Mouse (Mus musculus) stomach, embryonic 15.5 days (tissue): Measurements from ENCODE around the gene Herc6. TPM values are rescaled to one million over a fixed set of nuclear protein-coding genes. Genes with fewer than 3 reads are reported as not detected.

Experiments used
- ATAC-seq: fragments of 200-750 bp; cut with Nextera tagmentation; 2 replicates; pipeline ENCODE4 v1.8.0; 2017; ENCODE audit warnings: low read depth, moderate number of reproducible peaks, moderate TSS enrichment; ENCODE audit not compliant: insufficient read depth, low FRiP score
- H3K27ac ChIP-seq: fragments of 300-500 bp; sonication (generic); 2 replicates; pipeline ENCODE4 v1.5.1; 2015; ENCODE audit warnings: mild to moderate bottlenecking, inconsistent platforms
- H3K27me3 ChIP-seq: fragments of 300-500 bp; sonication (generic); replicated peaks from 2 replicates; pipeline ENCODE4 v1.6.1; 2015; ENCODE audit warnings: inconsistent platforms
- H3K36me3 ChIP-seq: fragments of 300-500 bp; sonication (generic); 2 replicates; pipeline ENCODE4 v1.6.1; 2015; ENCODE audit warnings: inconsistent platforms
- H3K4me1 ChIP-seq: fragments of 300-500 bp; sonication (generic); 2 replicates; pipeline ENCODE4 v1.6.1; 2015; ENCODE audit warnings: inconsistent platforms
- H3K4me2 ChIP-seq: fragments of 300-500 bp; sonication (generic); 2 replicates; pipeline ENCODE4 v1.6.1; 2015; ENCODE audit warnings: mild to moderate bottlenecking, inconsistent platforms
- H3K4me3 ChIP-seq: fragments of 300-500 bp; sonication (generic); replicated peaks from 2 replicates; pipeline ENCODE4 v1.5.1; 2015; ENCODE audit warnings: inconsistent platforms
- H3K9ac ChIP-seq: fragments of 300-500 bp; sonication (generic); 2 replicates; pipeline ENCODE4 v1.6.1; 2015; ENCODE audit warnings: inconsistent platforms
- H3K9me3 ChIP-seq: fragments of 300-500 bp; sonication (generic); 2 replicates; pipeline ENCODE4 v1.6.1; 2016; ENCODE audit warnings: inconsistent platforms
- WGBS: fragments of 180-500 bp; shearing (Covaris S2); methylation state at CpG from one replicate; pipeline ENCODE4 v1.1.7; 2015; 5-methylcytosine and 5-hydroxymethylcytosine counted together
- polyA plus RNA-seq: library from polyadenylated mRNA; unstranded; fragments of >200 nt; fragmentation: Nextera tagmentation; extraction: Ambion mirVana; gene quantifications from 2 replicates; pipeline ENCODE4 v1.2.1, GENCODE M21; 2015

Gene Herc6
- polyA plus RNA-seq, 1 experiment from 2014 or later = 3.5 TPM

DNA sequence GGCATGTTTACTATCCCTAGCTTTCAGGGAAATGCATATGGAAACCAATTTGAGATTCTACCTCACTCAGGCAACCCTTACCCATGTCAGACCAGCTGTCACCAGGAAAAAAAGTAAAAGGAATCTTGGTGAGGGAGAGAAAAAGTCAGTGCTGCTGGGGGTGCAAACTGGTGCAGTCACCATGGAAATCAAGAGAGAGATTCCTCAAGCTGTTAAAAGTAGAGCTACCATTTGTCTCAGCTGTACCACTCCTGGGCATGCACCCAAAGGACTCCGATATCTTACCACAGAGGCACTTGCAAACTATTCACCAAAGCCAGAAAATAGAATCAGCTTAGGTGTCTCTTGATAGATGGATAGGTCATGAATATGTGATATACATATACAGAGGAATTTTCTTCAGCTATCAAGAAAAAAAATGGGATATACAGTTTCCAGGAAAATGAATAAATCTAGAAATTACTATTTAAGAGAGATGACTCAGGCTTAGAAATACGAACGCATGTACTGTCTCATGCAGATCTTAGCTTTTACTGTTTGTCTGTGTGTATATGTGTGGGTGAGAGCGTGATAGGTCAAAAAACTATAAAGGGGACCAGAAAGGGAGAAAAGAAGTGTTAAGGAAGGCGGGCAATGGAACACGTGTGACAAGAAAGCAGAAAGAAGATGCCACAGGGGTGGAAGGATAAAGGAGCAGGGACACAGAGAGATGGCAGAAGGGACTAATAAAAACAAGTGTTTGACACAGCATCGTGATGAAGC is 24.9 kb downstream of the Herc6 start:
- H3K27me3 ChIP-seq = no peaks in the 10 kb centered on the region
- H3K4me2 ChIP-seq = no peak overlapping the region
- ATAC-seq = no peak
- 86% methylated on average over 7 of the region's 7 CpGs for WGBS
- no peaks in the 10 kb centered on the region for H3K4me1 ChIP-seq
- H3K9me3 ChIP-seq = no peaks in the 10 kb centered on the region
- H3K36me3 ChIP-seq = no peaks in the 10 kb centered on the region
- H3K4me3 ChIP-seq = no peak overlapping the region
- no peak overlapping the region for H3K27ac ChIP-seq
- H3K9ac ChIP-seq = no peak overlapping the region

DNA sequence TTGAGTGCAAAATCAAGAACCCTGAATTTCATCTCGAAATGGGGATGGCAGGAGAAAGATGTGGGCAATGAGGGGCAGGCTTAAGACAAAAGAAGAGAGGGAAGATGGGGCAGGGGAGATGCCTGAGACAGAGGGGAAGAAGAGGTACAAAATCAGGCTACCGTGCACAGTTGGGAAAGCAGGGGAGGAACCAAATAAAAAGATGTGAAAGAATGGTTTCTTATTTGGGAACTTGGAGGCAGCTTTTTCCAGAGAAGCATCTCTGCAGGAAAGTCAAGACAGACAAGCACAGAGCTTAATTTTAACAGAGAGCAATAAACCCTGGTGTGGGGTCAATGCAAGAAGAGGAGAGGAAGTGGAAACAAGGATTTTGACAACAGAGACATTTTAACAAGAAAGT is 27.2 kb downstream of the Herc6 start:
- Histone ChIP-seq H3K9ac (no peak overlapping the region), H3K4me3 (no peak overlapping the region), H3K4me1 (no peaks in the 10 kb centered on the region), H3K4me2 (no peak overlapping the region), H3K27me3 (no peaks in the 10 kb centered on the region), H3K27ac (no peak overlapping the region), H3K36me3 (no peaks in the 10 kb centered on the region), H3K9me3 (no peaks in the 10 kb centered on the region)
- no peak for ATAC-seq
- 75% methylated on average over 2 of the region's 2 CpGs for WGBS

DNA sequence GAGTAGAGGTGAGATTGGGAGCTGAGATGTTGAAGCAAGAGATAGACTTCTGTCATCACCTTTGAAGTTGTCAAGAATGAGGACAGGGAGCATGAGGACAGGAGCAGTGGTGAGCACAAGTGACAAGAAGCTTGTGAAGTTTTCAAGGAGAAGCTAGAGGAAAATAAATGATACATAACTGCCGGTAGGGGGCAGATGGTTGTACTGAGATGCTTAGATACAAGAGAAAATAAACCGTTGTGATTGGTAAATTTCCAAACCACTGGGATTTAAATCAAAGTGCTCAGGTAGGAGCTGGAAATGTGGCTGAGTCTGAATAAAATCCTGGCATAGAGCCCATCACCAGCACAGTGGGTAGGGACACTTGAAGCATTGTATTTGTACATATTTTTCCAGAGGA is 28.8 kb downstream of the Herc6 start:
- no peak for ATAC-seq
- Histone ChIP-seq H3K4me3 (no peak overlapping the region), H3K27ac (no peak overlapping the region), H3K27me3 (no peaks in the 10 kb centered on the region), H3K4me1 (no peaks in the 10 kb centered on the region), H3K4me2 (no peak overlapping the region), H3K9ac (no peak overlapping the region), H3K9me3 (no peaks in the 10 kb centered on the region), H3K36me3 (no peaks in the 10 kb centered on the region)
- WGBS = 55% methylated on average over 2 of the region's 2 CpGs

DNA sequence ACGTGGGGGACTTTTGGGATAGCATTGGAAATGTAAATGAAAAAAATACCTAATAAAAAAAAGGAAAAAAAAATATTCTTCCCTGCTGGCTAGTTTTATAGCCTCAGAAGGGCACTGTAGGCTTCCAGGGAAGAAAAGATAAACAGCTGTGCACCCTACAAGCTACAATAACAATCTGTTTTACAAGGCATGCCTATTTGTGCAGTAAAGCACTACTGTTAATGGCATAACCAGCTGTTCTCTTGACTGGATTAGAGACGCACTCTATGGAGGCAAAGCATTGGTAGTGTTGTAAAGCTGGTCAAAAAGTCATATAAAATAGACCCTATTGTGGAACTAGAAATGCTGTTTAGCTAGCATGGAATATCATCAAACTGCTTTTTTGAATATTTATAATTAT is 35.0 kb downstream of the Herc6 start:
- Histone ChIP-seq H3K27me3 (no peaks in the 10 kb centered on the region), H3K4me1 (no peaks in the 10 kb centered on the region), H3K9ac (no peak overlapping the region), H3K9me3 (no peaks in the 10 kb centered on the region), H3K4me3 (no peak overlapping the region), H3K4me2 (no peak overlapping the region), H3K36me3 (no peaks in the 10 kb centered on the region), H3K27ac (no peak overlapping the region)
- 71% methylated on average over 2 of the region's 2 CpGs for WGBS
- no peak for ATAC-seq

DNA sequence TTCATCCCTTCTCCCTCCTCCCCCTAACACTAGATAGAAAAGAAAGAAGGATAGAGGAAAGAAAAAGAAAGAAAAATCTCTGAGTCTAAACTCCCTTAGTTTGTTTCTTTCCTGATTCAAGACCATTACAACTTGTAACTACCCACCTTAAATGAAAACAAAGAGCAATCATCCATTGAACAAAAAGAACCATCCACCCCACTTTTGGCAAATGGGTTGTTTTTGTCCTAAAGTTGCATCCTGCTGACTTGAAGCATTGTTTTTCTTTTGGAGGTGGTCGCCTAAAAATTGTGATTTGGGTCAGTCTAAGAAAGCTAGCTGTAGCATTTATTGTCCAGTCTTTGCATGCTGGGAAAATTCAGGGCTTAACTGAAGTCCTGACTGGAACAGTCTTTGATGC is 58.7 kb downstream of the Herc6 start:
- Histone ChIP-seq H3K4me3 (no peak overlapping the region), H3K4me1 (no peaks in the 10 kb centered on the region), H3K9me3 (no peaks in the 10 kb centered on the region), H3K36me3 (no peaks in the 10 kb centered on the region), H3K4me2 (no peak overlapping the region), H3K9ac (no peak overlapping the region), H3K27me3 (no peaks in the 10 kb centered on the region), H3K27ac (no peak overlapping the region)
- no peak for ATAC-seq
- whole genome bisulfite sequencing = 73% methylated on average over 1 of the region's 1 CpGs

DNA sequence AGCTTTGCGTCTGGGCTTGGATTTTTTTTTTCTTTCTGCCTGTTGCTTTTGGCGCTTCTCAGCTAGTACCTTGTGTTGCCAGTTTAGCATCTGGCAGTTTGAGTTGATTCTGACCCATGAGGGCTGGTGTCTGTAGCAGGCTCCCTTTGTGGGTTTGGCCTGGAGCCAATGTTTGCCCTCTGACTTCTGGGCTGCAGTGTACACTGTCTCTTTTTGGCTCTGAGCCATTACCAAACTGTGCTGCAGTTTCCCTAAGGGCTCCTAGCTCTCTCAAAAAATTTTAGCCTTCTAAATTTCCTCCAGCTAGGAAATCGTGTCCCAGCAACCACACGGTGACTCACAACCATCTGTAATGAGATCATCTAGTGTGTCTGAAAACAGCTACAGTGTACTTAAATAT is 61.0 kb downstream of the Herc6 start:
- Histone ChIP-seq H3K4me2 (no peak overlapping the region), H3K9ac (no peak overlapping the region), H3K4me3 (no peak overlapping the region), H3K9me3 (no peaks in the 10 kb centered on the region), H3K36me3 (no peaks in the 10 kb centered on the region), H3K4me1 (no peaks in the 10 kb centered on the region), H3K27ac (no peak overlapping the region), H3K27me3 (no peaks in the 10 kb centered on the region)
- WGBS = 18% methylated on average over 4 of the region's 4 CpGs
- ATAC-seq = peak; percentile 88

DNA sequence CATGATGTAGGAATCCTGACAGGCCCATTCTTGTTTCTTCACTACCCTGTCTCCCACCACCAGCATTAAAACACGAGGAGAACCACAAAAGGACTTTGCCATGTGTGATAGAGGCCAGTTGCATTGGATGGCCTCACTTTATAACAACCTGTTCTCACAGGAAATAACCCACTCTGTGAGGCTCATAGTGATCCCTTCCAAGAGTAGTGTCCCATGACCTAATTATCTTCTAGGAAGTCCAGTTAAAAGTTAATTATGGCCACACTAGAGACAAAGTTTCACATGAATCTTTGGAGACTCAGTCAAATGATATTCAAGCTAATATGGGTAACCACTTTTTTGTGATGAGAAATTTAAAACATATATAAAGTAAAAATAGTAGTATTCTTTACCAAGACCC is 66.5 kb downstream of the Herc6 start:
- Histone ChIP-seq H3K27me3 (no peaks in the 10 kb centered on the region), H3K9ac (no peak overlapping the region), H3K4me2 (no peak overlapping the region), H3K36me3 (no peaks in the 10 kb centered on the region), H3K9me3 (no peaks in the 10 kb centered on the region), H3K27ac (no peak overlapping the region), H3K4me3 (no peak overlapping the region), H3K4me1 (no peaks in the 10 kb centered on the region)
- WGBS = 67% methylated on average over 1 of the region's 1 CpGs
- ATAC-seq = no peak

DNA sequence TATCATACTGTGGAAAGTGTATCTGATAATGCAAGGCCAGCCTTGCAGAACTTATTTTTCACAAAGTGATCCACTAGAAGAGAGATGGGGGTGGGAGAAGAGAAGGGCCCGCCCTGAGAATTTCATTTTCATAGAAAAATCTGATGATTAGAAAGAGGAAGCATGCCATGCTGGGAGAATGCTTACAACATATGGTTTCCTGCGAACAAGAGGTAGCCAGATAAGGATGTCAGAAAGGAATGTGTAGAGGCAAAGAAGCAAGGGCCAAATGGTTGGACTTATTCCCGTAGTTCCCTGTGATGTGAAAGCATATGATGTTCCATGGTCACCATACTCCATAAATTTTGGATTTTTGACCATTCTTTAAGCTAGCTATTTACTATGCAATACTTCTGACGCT is 80.5 kb downstream of the Herc6 start:
- H3K36me3 ChIP-seq = no peaks in the 10 kb centered on the region
- no peak overlapping the region for H3K4me3 ChIP-seq
- no peaks in the 10 kb centered on the region for H3K27me3 ChIP-seq
- H3K9ac ChIP-seq = no peak overlapping the region
- no peak for ATAC-seq
- H3K4me2 ChIP-seq = no peak overlapping the region
- H3K27ac ChIP-seq = no peak overlapping the region
- WGBS = 70% methylated on average over 4 of the region's 4 CpGs
- no peaks in the 10 kb centered on the region for H3K9me3 ChIP-seq
- no peaks in the 10 kb centered on the region for H3K4me1 ChIP-seq

DNA sequence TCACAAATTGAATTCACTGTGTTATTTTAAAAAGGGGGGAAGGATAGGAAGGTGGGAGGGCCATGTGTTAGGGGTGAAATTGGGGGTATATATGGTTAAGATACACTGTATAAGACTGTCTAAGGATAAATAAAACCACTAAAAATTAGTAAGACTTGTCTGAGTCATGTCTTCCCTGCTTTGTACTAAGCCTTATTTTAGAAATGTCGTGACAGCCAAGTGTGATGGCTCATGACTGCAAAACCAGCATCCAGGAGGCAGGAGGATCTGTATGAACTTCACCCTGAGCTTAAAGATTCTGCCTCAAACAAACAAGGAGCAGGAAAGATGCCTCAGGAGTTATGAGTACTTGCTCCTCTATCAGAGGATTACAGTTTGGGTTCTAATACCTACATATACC is 103.4 kb downstream of the Herc6 start:
- 84% methylated on average over 1 of the region's 1 CpGs for WGBS
- no peak for ATAC-seq

DNA sequence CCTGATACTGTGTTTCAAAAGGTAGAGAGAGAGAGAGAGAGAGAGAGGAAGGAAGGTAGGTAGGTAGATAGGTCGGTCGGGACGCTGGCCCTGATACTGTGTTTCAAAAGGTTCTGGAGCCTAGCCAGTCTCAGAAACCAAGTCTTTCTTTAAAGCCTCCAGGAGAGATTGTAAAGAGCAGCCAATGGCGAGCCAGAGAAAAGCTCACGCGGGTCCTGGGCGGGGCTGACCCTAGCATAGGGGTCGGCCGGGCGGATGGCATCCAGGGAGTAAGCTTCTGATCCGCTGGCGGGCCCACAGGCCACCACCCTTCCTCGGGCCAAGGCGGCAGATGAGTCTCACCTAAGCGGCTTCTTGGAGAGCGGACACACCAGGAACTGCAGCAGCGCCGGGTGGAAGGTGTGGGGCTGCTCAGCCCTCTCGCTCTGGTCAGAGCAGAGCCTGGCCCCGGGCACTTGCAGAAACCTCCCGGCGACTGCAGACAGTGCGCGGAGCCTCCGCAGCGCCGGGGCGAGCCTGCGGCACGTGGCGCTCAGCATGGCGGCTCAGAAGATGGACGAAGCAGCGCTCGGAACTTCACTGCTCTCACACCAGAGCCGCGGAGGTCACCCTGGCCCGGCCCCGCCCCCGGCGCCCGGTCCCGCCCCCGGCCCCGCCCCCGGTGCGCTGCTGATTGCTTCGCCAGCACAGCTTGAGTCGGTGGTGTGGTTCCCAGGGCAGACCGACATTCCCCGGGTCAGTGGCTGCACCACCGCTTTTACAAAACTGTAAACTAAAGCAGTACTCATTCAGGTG is 110.9 kb downstream of the Herc6 start, which contains the start of gene Pyurf:
Pyurf (minus strand) TSS at position 612 of the 795 bp plus-strand sequence.
- Histone ChIP-seq H3K27ac (peak within 1 kb of the TSS; percentile 95), H3K9ac (peak within 1 kb of the TSS; percentile 84), H3K9me3 (no peaks in the 10 kb centered on the region), H3K4me2 (peak within 1 kb of the TSS; percentile 74), H3K4me1 (peaks cover 2% of the 10 kb centered on the region; the same call in 1 of the 2 replicates), H3K4me3 (peak within 1 kb of the TSS; percentile 83), H3K36me3 (peaks cover 6% of the 10 kb centered on the region; the same call in 1 of the 2 replicates), H3K27me3 (no peaks in the 10 kb centered on the region)
- ATAC-seq = peak; percentile 97
- under 1% methylated on average over 51 of the region's 52 CpGs for WGBS

More for the DNA sequence above, 103.4 kb downstream of the Herc6 start:
- Histone ChIP-seq H3K27ac (no peak overlapping the region), H3K4me2 (no peak overlapping the region), H3K36me3 (peaks cover 7% of the 10 kb centered on the region; the same call in 1 of the 2 replicates), H3K4me1 (no peaks in the 10 kb centered on the region), H3K9me3 (no peaks in the 10 kb centered on the region), H3K27me3 (no peaks in the 10 kb centered on the region), H3K9ac (no peak overlapping the region), H3K4me3 (no peak overlapping the region)

DNA sequence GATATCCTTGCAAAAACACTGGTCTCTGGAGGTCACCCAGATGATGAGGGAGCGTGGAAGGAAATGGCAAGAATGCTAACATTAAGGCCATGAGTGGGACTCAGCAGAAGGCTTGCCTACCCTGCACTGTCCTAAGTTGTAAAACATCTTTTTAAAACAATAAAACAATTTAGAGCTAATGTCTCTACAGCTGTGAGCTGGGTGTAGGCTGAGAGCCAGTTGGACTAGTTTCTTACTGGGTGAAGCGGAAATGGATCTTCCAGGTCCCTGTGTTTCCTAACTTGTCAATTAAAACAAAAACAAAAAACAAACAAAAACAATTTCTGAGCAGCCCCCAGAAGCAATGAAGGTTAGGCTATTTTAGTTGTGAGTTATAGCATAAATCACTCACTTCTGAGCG is 112.3 kb downstream of the Herc6 start:
- no peak for ATAC-seq
- Histone ChIP-seq H3K4me3 (no peak overlapping the region), H3K9ac (no peak overlapping the region), H3K27me3 (no peaks in the 10 kb centered on the region), H3K36me3 (no peaks in the 10 kb centered on the region), H3K27ac (no peak overlapping the region), H3K9me3 (no peaks in the 10 kb centered on the region), H3K4me1 (peaks cover 2% of the 10 kb centered on the region; the same call in 1 of the 2 replicates), H3K4me2 (no peak overlapping the region)
- WGBS = 84% methylated on average over 3 of the region's 3 CpGs

DNA sequence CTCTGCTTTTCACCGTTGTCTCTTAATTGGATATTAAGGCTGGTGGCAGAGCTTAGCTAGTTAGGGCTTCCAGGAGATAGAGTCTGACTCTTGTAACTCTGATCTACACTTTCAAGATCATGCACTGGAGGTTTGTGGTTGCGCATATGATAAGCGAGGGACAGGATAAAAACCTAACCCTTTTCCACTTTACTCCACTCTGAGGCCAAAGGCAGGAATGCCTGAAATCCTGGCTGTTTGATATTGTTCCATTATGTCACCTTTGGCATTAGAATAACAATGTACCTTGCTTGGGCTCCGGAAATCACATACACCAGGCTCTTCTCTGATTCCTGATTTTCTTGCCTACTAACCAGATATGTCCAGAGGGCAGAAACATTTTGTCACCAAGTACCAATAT is 120.9 kb downstream of the Herc6 start:
- Histone ChIP-seq H3K4me3 (0 out of 2 replicates have a peak overlapping the region, but pooled peaks have one; percentile 9), H3K9me3 (no peaks in the 10 kb centered on the region), H3K36me3 (no peaks in the 10 kb centered on the region), H3K27me3 (no peaks in the 10 kb centered on the region), H3K27ac (no peak overlapping the region), H3K4me1 (peaks cover 4% of the 10 kb centered on the region; the same call in 1 of the 2 replicates), H3K4me2 (no peak overlapping the region), H3K9ac (no peak overlapping the region)
- ATAC-seq = no peak
- WGBS = 69% methylated on average over 4 of the region's 4 CpGs
